Mouse (Mus musculus) heart, embryonic 11.5 days (tissue): Measurements from ENCODE around the gene Sema6d. TPM values are rescaled to one million over a fixed set of nuclear protein-coding genes. Genes with fewer than 3 reads are reported as not detected.

Source experiments
- ATAC-seq: fragments of 200-750 bp; cut with Nextera tagmentation; replicated peaks from 2 replicates; pipeline ENCODE4 v1.8.0; 2017; ENCODE audit warnings: moderate library complexity; ENCODE audit not compliant: insufficient number of reproducible peaks, low FRiP score, low TSS enrichment
- H3K27ac ChIP-seq: fragments of 300-500 bp; sonication (generic); 2 replicates; pipeline ENCODE4 v1.5.1; 2014; ENCODE audit warnings: mild to moderate bottlenecking, low read depth, low read length
- H3K27me3 ChIP-seq: fragments of 300-500 bp; sonication (generic); 2 replicates; pipeline ENCODE4 v1.6.1; 2014; ENCODE audit warnings: mild to moderate bottlenecking, low read length, mixed read lengths; ENCODE audit not compliant: control insufficient read depth, insufficient read depth
- H3K36me3 ChIP-seq: fragments of 300-500 bp; sonication (generic); 2 replicates; pipeline ENCODE4 v1.6.1; 2014; ENCODE audit warnings: mild to moderate bottlenecking, low read length, moderate library complexity, mixed read lengths; ENCODE audit not compliant: control insufficient read depth, insufficient read depth
- H3K4me1 ChIP-seq: fragments of 300-500 bp; sonication (generic); 2 replicates; pipeline ENCODE4 v1.6.1; 2014; ENCODE audit warnings: low read length; ENCODE audit not compliant: control insufficient read depth, insufficient read depth
- H3K4me2 ChIP-seq: fragments of 300-500 bp; sonication (generic); 2 replicates; pipeline ENCODE4 v1.6.1; 2014; ENCODE audit warnings: mild to moderate bottlenecking, moderate library complexity
- H3K4me3 ChIP-seq: fragments of 300-500 bp; sonication (generic); 2 replicates; pipeline ENCODE4 v1.5.1; 2014; ENCODE audit warnings: low read depth, low read length
- H3K9ac ChIP-seq: fragments of 300-500 bp; sonication (generic); 2 replicates; pipeline ENCODE4 v1.6.1; 2014; ENCODE audit warnings: mild to moderate bottlenecking, low read depth, low read length, moderate library complexity
- H3K9me3 ChIP-seq: fragments of 300-500 bp; sonication (generic); replicated peaks from 2 replicates; pipeline ENCODE4 v1.6.1; 2016; ENCODE audit warnings: low read length; ENCODE audit not compliant: control insufficient read depth
- WGBS: fragments of 180-500 bp; shearing (Covaris S2); extraction: QIAGEN DNeasy Blood & Tissue Kit; methylation state at CpG from one replicate; pipeline ENCODE4 v1.1.7; 2014; ENCODE audit not compliant: insufficient replicate concordance; 5-methylcytosine and 5-hydroxymethylcytosine counted together
- polyA plus RNA-seq: library from polyadenylated mRNA; unstranded; fragments of >200 nt; fragmentation: Nextera tagmentation; extraction: Ambion mirVana; gene quantifications from 2 replicates; pipeline ENCODE4 v1.2.1, GENCODE M21; 2014

Sema6d gene
- polyA plus RNA-seq, 1 experiment from 2014 or later = 24.9 TPM

DNA sequence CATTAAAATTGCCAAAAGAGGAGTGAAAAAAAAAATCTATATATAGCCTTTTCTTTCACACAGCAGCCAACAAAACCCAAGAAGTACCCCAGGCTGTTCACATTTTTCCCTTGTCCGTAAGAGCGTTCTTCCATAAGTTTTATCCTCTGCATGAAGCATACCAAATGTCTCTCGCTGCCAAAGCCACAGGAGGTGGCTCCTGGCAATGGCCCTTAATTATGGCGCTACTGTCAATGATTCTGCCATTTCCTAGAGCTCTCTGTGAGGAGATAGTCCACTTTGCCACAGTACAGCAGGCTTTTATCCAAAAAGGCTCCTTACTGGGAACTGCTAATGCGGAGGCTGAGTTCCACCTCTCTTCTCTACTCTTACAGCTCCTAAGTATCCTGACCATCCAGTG is 104.3 kb downstream of the Sema6d start:
- H3K4me1 ChIP-seq = no peaks in the 10 kb centered on the region
- no peak overlapping the region for H3K4me3 ChIP-seq
- H3K36me3 ChIP-seq = no peaks in the 10 kb centered on the region
- no peaks in the 10 kb centered on the region for H3K9me3 ChIP-seq
- H3K9ac ChIP-seq = no peak overlapping the region
- H3K4me2 ChIP-seq = no peak overlapping the region
- H3K27ac ChIP-seq = no peak overlapping the region
- H3K27me3 ChIP-seq = no peaks in the 10 kb centered on the region
- ATAC-seq = no peak
- WGBS = 86% methylated on average over 5 of the region's 5 CpGs

DNA sequence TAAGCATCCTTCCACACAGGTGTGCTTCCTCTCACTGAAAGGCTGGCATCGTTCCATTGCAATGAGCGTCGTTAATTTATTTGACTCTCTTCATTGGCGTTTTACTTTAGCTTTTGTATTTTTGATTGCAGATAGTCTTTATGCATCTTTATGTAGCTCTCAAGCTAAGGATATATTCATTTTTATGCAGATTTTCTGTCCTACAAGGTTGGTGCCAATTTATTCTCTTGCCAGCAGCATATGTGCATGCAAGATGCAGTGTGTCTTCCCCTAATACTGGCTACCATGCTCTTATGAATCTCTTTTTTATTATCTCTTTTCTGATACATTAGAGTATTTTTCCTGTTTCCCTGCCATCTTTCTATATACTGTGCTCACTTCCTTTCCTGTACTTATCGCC is 111.7 kb downstream of the Sema6d start:
- no peak overlapping the region for H3K4me3 ChIP-seq
- no peak overlapping the region for H3K9ac ChIP-seq
- no peak overlapping the region for H3K4me2 ChIP-seq
- no peak overlapping the region for H3K27ac ChIP-seq
- no peaks in the 10 kb centered on the region for H3K36me3 ChIP-seq
- H3K4me1 ChIP-seq = no peaks in the 10 kb centered on the region
- no peaks in the 10 kb centered on the region for H3K27me3 ChIP-seq
- no peak for ATAC-seq
- H3K9me3 ChIP-seq = no peaks in the 10 kb centered on the region
- 85% methylated on average over 5 of the region's 5 CpGs for WGBS

DNA sequence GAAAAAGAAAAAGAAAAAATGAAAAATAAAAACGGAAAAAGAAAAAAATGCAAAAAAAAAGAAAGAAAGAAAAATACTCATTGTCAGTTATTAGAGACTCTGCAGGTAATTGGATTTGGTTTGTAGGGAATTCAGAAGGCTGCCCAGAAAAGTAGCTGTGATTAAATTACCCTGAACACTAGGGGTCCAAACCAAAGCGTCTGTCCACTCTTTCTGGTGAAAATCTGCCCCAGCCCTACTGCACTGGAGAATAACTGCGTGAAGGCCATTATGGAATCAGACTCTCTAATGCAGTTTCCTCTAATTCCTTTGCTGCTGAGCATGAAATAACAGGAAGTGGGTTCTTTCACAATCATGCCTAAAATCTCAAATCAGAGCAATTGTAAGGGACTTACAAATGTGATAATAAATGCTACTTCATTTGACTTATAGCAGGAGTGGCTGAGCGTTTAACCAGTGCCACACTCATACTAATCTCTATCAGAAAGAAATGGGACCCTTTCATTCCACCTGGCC is 112.8 kb downstream of the Sema6d start:
- Histone ChIP-seq H3K4me2 (no peak overlapping the region), H3K36me3 (no peaks in the 10 kb centered on the region), H3K9ac (no peak overlapping the region), H3K9me3 (no peaks in the 10 kb centered on the region), H3K27ac (no peak overlapping the region), H3K4me3 (no peak overlapping the region), H3K27me3 (no peaks in the 10 kb centered on the region), H3K4me1 (no peaks in the 10 kb centered on the region)
- WGBS = 41% methylated on average over 4 of the region's 4 CpGs
- no peak for ATAC-seq

DNA sequence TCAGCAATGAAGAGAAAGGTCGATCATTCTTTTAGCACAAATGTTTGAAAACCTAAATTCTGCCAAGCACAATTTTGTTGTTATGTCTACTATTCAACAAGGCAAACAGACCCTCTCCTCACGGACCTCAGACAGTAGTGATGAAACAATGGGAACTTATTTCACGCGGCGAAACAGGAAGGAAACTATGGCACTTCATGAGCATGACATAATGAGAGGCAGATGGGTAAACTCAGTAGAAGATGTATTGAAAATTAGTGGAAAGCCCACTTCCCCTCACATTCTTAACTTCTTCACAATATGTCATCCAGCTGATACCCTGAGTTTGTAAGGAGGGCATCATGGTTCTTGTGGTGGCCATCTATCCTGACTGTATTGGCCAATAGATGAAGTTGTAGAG is 116.0 kb downstream of the Sema6d start:
- Histone ChIP-seq H3K4me2 (no peak overlapping the region), H3K9me3 (no peaks in the 10 kb centered on the region), H3K4me3 (no peak overlapping the region), H3K9ac (no peak overlapping the region), H3K4me1 (no peaks in the 10 kb centered on the region), H3K27ac (no peak overlapping the region), H3K36me3 (no peaks in the 10 kb centered on the region), H3K27me3 (no peaks in the 10 kb centered on the region)
- no peak for ATAC-seq
- 73% methylated on average over 5 of the region's 5 CpGs for WGBS

DNA sequence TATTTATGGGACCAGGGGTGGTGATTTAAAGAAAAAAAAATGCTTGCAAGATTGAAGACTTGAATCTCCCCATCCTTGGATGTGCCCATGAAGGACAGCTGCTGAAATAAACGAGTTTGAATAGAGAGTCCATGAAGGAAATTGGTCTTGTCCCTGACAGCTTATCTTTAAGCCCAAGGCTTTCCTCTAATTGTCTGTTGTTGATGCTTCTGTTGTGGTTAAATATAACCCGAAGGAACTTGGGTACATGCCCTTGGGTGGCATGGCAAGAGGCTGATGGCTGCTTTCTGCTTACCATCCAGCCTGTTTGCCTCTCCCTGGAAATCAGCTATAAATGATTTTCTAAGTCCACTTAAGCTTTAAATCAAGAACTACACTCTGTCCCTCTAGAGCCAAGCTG is 118.5 kb downstream of the Sema6d start:
- WGBS = 38% methylated on average over 2 of the region's 2 CpGs
- Histone ChIP-seq H3K36me3 (no peaks in the 10 kb centered on the region), H3K27me3 (no peaks in the 10 kb centered on the region), H3K27ac (no peak overlapping the region), H3K9me3 (no peaks in the 10 kb centered on the region), H3K4me3 (no peak overlapping the region), H3K4me2 (no peak overlapping the region), H3K9ac (no peak overlapping the region), H3K4me1 (no peaks in the 10 kb centered on the region)
- ATAC-seq = no peak

DNA sequence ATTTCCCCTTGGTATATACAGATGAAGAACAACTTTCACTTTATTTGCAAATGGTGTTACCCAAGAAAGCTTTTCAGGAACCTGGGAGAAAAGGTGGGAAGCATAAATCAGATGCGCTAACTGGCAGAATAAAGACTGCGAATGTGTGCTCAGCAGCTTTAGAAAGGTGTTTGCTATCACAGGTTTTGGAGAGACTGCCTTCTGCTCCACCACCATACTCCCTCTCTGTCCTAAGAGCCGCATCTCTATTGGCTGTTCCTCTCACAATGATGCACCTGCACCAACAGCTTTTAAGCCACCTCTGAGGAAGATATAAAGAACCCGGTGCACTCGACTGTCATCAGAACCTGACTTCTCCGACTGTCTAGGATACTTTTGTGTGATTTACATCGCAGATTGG is 133.8 kb downstream of the Sema6d start:
- no peak overlapping the region for H3K4me2 ChIP-seq
- no peaks in the 10 kb centered on the region for H3K27me3 ChIP-seq
- no peak for ATAC-seq
- WGBS = 80% methylated on average over 7 of the region's 7 CpGs
- no peaks in the 10 kb centered on the region for H3K36me3 ChIP-seq
- no peak overlapping the region for H3K27ac ChIP-seq
- no peak overlapping the region for H3K4me3 ChIP-seq
- H3K4me1 ChIP-seq = no peaks in the 10 kb centered on the region; the same call in 1 of the 2 replicates
- no peak overlapping the region for H3K9ac ChIP-seq
- no peaks in the 10 kb centered on the region for H3K9me3 ChIP-seq

DNA sequence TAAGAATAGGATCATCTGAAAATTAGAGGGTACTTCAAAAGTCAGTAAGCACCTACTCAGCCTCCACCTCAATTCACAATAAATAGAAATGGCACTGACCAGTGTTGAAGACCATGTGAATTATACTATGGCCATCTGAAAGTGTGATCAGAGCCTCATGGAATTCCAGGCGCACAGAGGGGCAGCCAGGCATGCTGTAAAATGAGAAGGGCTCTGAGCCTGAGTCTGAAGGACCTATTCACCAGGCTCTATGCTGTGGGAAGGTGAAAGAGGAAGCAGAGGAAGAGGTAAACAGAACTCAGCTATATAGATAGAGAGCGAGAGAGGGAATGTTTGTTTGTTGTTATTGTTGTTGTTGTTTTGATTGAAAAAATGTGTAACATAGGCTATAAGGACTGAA is 134.6 kb downstream of the Sema6d start:
- Histone ChIP-seq H3K4me1 (no peaks in the 10 kb centered on the region; the same call in 1 of the 2 replicates), H3K27ac (no peak overlapping the region), H3K36me3 (no peaks in the 10 kb centered on the region), H3K9me3 (no peaks in the 10 kb centered on the region), H3K4me2 (no peak overlapping the region), H3K4me3 (no peak overlapping the region), H3K9ac (no peak overlapping the region), H3K27me3 (no peaks in the 10 kb centered on the region)
- WGBS = 53% methylated on average over 2 of the region's 2 CpGs
- ATAC-seq = no peak

DNA sequence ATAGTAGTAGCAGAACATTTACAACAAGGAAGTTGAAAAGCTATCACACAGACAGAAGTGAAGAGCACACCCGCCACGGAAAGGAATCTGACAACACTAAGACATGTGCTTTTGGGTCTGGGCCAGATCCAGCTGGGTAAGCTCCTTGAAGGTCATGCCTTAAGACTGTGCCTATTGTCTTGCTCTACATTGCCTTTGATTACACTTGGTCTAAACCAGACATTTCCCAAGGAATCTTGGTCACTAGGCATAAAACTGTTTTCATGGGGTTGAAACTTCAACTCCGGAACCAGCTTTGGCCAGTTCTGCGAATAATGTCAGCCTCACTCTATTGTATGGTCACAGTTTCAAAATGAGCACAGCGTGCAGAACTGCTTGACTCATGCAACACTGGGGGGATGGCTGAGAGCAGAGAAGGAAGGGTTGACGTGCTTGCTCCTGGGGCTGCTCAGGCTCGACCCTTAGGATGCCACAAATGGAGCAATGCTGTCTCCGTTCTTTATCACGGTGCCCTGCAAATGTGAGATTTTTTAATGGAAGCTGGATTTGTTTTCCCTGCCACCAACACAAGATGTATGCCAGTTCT is 145.0 kb downstream of the Sema6d start:
- Histone ChIP-seq H3K4me2 (no peak overlapping the region), H3K4me3 (no peak overlapping the region), H3K36me3 (no peaks in the 10 kb centered on the region), H3K27me3 (no peaks in the 10 kb centered on the region), H3K9ac (no peak overlapping the region), H3K9me3 (no peaks in the 10 kb centered on the region), H3K4me1 (peaks cover 3% of the 10 kb centered on the region; the same call in 1 of the 2 replicates), H3K27ac (no peak overlapping the region)
- ATAC-seq = no peak
- 71% methylated on average over 9 of the region's 9 CpGs for WGBS
